Mouse (Mus musculus) ES-Bruce4 (cell line): ENCODE measurements at regions not wholly inside any gene's neighbourhood (a gene's known extent, or its start where the extent isn't known, plus 50 kb on each side); places are given as distances from the start of the nearest gene placed in this dataset.

Experiments
- CTCF ChIP-seq: IDR thresholded peaks from one replicate; pipeline ENCODE4 v1.8.1; 2011; ENCODE audit warnings: low read depth, low read length
- POLR2A ChIP-seq: IDR thresholded peaks from one replicate; pipeline ENCODE4 v1.8.1; 2011; ENCODE audit warnings: low read length; ENCODE audit not compliant: insufficient read depth

GRCm38 (mm10) chr5:73948031-73948899 lies 120.0 kb downstream of the Usp46 start:
- TF ChIP-seq CTCF = no peak
- TF ChIP-seq POLR2A = no peak
